Mouse (Mus musculus) MEL (cell line): Measurements from ENCODE around the gene Vmn2r6.
"Not testable (repeated sequence)": the region's sequence is repeated elsewhere in the genome, so short reads cannot be mapped to it uniquely, and the experiment has no call there.

Experiments used
- CHD1 ChIP-seq: IDR thresholded peaks from 2 replicates; pipeline ENCODE4 v1.6.1; 2012; ENCODE audit warnings: low read depth, mild to moderate bottlenecking, inconsistent platforms, low read length, improper control_type of control experiment
- CTCF ChIP-seq, 3 experiments: IDR thresholded peaks in 2 of 3; conservative IDR thresholded peaks in 1 of 3; 2 replicates each; pipeline ENCODE4 v1.5.1; 2011 to 2012; ENCODE audit warnings: low read length in 3 of 3, low read depth in 2 of 3, mild to moderate bottlenecking in 2 of 3, improper control_type of control experiment in 1 of 3, inconsistent platforms in 1 of 3, mixed read lengths in 1 of 3, moderate library complexity in 1 of 3; ENCODE audit not compliant: control insufficient read depth in 1 of 3, insufficient read depth in 1 of 3, poor library complexity in 1 of 3, severe bottlenecking in 1 of 3
- EP300 ChIP-seq, 2 experiments: IDR thresholded peaks; 2 replicates each; pipeline ENCODE4 v1.6.1; 2011; ENCODE audit warnings: improper control_type of control experiment in 2 of 2, low read length in 2 of 2, low read depth in 1 of 2, mild to moderate bottlenecking in 1 of 2
- ETS1 ChIP-seq: IDR thresholded peaks from 2 replicates; pipeline ENCODE4 v1.6.1; 2012; ENCODE audit warnings: low read depth, mild to moderate bottlenecking, inconsistent platforms, low read length, improper control_type of control experiment, moderate library complexity
- GATA1 ChIP-seq: IDR thresholded peaks from 2 replicates; pipeline ENCODE4 v1.6.1; 2011; ENCODE audit warnings: low read depth, low read length, improper control_type of control experiment
- POLR2A ChIP-seq, 2 experiments: IDR thresholded peaks; 2 replicates each; pipeline ENCODE4 v1.6.1; 2011 to 2012; ENCODE audit warnings: low read length in 2 of 2, mild to moderate bottlenecking in 2 of 2, control low read depth in 1 of 2, improper control_type of control experiment in 1 of 2, low read depth in 1 of 2, moderate library complexity in 1 of 2; ENCODE audit not compliant: control insufficient read depth in 1 of 2, insufficient read depth in 1 of 2, poor library complexity in 1 of 2
- SMC3 ChIP-seq: IDR thresholded peaks from 2 replicates; pipeline ENCODE4 v1.6.1; 2011; ENCODE audit warnings: low read depth, low read length, improper control_type of control experiment
- TAL1 ChIP-seq: IDR thresholded peaks from 2 replicates; pipeline ENCODE4 v1.6.1; 2012; ENCODE audit warnings: mild to moderate bottlenecking, inconsistent platforms, low read length, moderate library complexity, mixed read lengths
- USF2 ChIP-seq, 2 experiments: IDR thresholded peaks; 2 replicates each; pipeline ENCODE4 v1.6.1; 2011 to 2012; ENCODE audit warnings: improper control_type of control experiment in 2 of 2, low read length in 2 of 2, borderline replicate concordance in 1 of 2, inconsistent platforms in 1 of 2, low read depth in 1 of 2, mild to moderate bottlenecking in 1 of 2; ENCODE audit not compliant: insufficient read depth in 1 of 2
- ZC3H11A ChIP-seq: IDR thresholded peaks from 2 replicates; pipeline ENCODE4 v1.6.1; 2012; ENCODE audit warnings: low read depth, mild to moderate bottlenecking, inconsistent platforms, low read length, improper control_type of control experiment
- ZMIZ1 ChIP-seq: IDR thresholded peaks from 2 replicates; pipeline ENCODE4 v1.6.1; 2012; ENCODE audit warnings: low read depth, mild to moderate bottlenecking, inconsistent platforms, low read length, improper control_type of control experiment, moderate library complexity

DNA sequence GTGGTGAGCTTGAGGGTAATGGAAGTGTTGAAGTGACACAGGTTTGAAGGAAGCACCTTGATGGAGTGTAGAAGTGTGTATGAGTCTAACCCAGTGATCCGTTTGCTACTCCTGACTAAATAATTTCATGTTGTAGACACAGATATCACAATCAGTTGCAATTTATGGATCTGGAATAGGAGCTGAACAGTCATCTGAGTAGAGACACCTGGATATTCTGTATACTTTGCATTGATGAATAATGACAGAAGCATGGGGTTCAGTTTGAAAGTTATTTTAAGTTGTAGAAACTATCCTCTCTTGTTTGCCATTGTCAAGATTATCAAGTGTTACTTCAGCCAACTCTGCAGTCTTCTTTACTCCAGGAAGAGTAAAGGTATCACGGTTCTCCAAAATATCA is 55.9 kb downstream of the Vmn2r6 start, which contains the start of gene Vmn2r5:
- not testable (repeated sequence) for TF ChIP-seq TAL1; EP300 (IDR thresholded peaks at IDR 0.05; ENCODE audit: low read depth in 1 of 2, low read length in 2 of 2); POLR2A (IDR thresholded peaks at IDR 0.05; ENCODE audit: control insufficient read depth in 1 of 2, insufficient read depth in 1 of 2, low read depth in 1 of 2, low read length in 2 of 2, poor library complexity in 1 of 2); ZMIZ1; USF2 (IDR thresholded peaks at IDR 0.05; ENCODE audit: borderline replicate concordance in 1 of 2, insufficient read depth in 1 of 2, low read depth in 1 of 2, low read length in 2 of 2); SMC3; GATA1; CTCF (IDR thresholded peaks at IDR 0.05 in 2 of 3, conservative IDR thresholded peaks at IDR 0.05 in 1 of 3; ENCODE audit: control insufficient read depth in 1 of 3, insufficient read depth in 1 of 3, low read depth in 2 of 3, low read length in 3 of 3, poor library complexity in 1 of 3, severe bottlenecking in 1 of 3); ZC3H11A; ETS1; CHD1
